In the genomic region with DNA sequence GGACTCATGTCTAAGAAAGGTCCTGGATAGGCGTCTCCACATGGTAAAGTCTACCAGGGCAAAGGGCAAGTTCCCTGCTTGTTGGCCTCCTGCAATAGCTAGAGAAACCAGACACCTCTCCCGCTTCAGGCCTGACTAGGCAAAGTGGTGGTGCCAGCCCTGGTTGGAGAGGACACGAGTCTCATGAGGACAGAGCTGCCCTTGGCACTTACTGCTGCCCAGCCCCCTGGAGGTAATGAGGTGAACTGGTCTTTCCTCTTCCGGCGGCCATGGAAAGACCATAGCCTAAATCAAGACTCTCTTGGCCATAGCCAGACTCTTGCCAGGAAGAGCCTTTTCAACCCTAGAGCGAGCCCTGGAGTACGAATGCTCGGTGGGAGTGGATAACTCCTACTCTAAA, we compare ENCODE assay signal across 10 mouse cellular contexts. TPM values are rescaled to one million over a fixed set of nuclear protein-coding genes. Genes with fewer than 3 reads are reported as not detected.
DNase-seq lines count a peak whose midpoint lies in the region; ATAC-seq and TF ChIP-seq lines count a peak whose summit lies in the region.
"Had no signal": no experiment of that assay in that cellular context is flagged by ENCODE, and none has a peak within 500 bp of the region (broad histone marks: within the 10 kb centered on the region; RNA-seq: fewer than 3 reads in every experiment).

No protein-coding gene starts in this region.

- WGBS in forebrain, embryonic 12.5 days: 89% methylated on average over 8 of the region's 8 CpGs

- peaks cover 10% of the 10 kb centered on the region for H3K36me3 ChIP-seq in forebrain, embryonic 12.5 days (replicated peaks)

- no peak overlapping the region for H3K9ac ChIP-seq in forebrain, embryonic 12.5 days
- H3K9ac ChIP-seq: embryonic facial prominence, embryonic 13.5 days had no signal

- H3K4me1 ChIP-seq in forebrain, embryonic 12.5 days: peaks cover 25% of the 10 kb centered on the region

- peak overlapping the region; percentile 43 for H3K27ac ChIP-seq in layer of hippocampus, adult 2 months
- 0 out of 2 replicates have a peak overlapping the region, but pooled peaks have one; percentile 50 for H3K27ac ChIP-seq in forebrain, embryonic 12.5 days
- H3K27ac ChIP-seq: embryonic facial prominence, embryonic 13.5 days had no signal

- TF ChIP-seq CTCF in layer of hippocampus, adult 2 months (conservative IDR thresholded peaks at IDR 0.05): peak; percentile 45

- H3K4me3 ChIP-seq in layer of hippocampus, adult 2 months: no peak overlapping the region
- no peak overlapping the region for H3K4me3 ChIP-seq in forebrain, embryonic 12.5 days (replicated peaks)
- H3K4me3 ChIP-seq: embryonic facial prominence, embryonic 13.5 days; megakaryocyte, embryonic 14.5 days had no signal

- H3K9me3 ChIP-seq in forebrain, embryonic 12.5 days: no peaks in the 10 kb centered on the region
- H3K9me3 ChIP-seq: embryonic facial prominence, embryonic 13.5 days; megakaryocyte, embryonic 14.5 days had no signal

- peak; percentile 18 to 39 for DNase-seq in adrenal gland, adult (ENCODE audit: inconsistent age in 2 of 2, low spot score in 1 of 2)
- DNase-seq in adrenal gland, adult 8-10 months: no peak
- no peak for DNase-seq in layer of hippocampus, adult 2 months (ENCODE audit: low spot score in 2 of 2)
- DNase-seq in layer of hippocampus, postnatal 14 days (ENCODE audit: low spot score in 2 of 2): no peak
- DNase-seq in kidney, postnatal 25 days: peak; percentile 41 to 85

- no peak overlapping the region for H3K4me2 ChIP-seq in forebrain, embryonic 12.5 days
- H3K4me2 ChIP-seq: embryonic facial prominence, embryonic 13.5 days had no signal

- ATAC-seq in forebrain, embryonic 12.5 days (ENCODE audit: low FRiP score): no peak
- no peak for ATAC-seq in megakaryocyte progenitor cell, adult 5-6 weeks (replicated peaks; ENCODE audit: poor library complexity)
- no peak for ATAC-seq in activated CD4-positive, CD25-positive, alpha-beta regulatory T cell, adult 4 months

- H3K27me3 ChIP-seq in forebrain, embryonic 12.5 days: peaks cover 2% of the 10 kb centered on the region; the same call in 1 of the 2 replicates

RNA-seq across cellular contexts. Expression of gene Atxn7l2, which starts 1.7 kb away (rescaled TPM):
- 10 to 100 TPM in 3 of 4 experiments, 1 to 10 TPM in 1; 8.2 to 23.1 (median 15.0) TPM for total RNA-seq in adrenal gland, adult 8-10 months (2022)
- total RNA-seq in layer of hippocampus, adult 2 months (2021): 10 to 100 TPM; 31.9 to 34.6 TPM
- total RNA-seq in layer of hippocampus, postnatal 14 days (2021): 10 to 100 TPM; 20.9 to 24.4 TPM
- 24.0 and 28.1 TPM in 2 replicates for polyA plus RNA-seq in forebrain, embryonic 12.5 days (2016; fragmentation: Nextera tagmentation; extraction: Ambion mirVana)
- total RNA-seq in megakaryocyte progenitor cell, adult 5-6 weeks (2015): 4.0 and 4.2 TPM in 2 replicates
- 1.6 and 3.0 TPM in 2 replicates for total RNA-seq in megakaryocyte progenitor cell, adult 5-6 weeks (2017)
- 1 to 10 TPM; 4.3 to 7.8 TPM for polyA plus RNA-seq in activated CD4-positive, CD25-positive, alpha-beta regulatory T cell, adult 4 months (2017; shearing (Covaris generic))

RNA-seq across cellular contexts. Expression of gene Cyb561d1, which starts 11.4 kb away (rescaled TPM):
- total RNA-seq in adrenal gland, adult 8-10 months (2022): 10 to 100 TPM in 2 of 4 experiments, 1 to 10 TPM in 2; 9.3 to 14.7 (median 11.7) TPM
- 10 to 100 TPM; 16.3 to 16.8 TPM for total RNA-seq in layer of hippocampus, adult 2 months (2021)
- total RNA-seq in layer of hippocampus, postnatal 14 days (2021): 10 to 100 TPM; 11.5 to 12.4 TPM
- 4.3 and 5.6 TPM in 2 replicates for polyA plus RNA-seq in forebrain, embryonic 12.5 days (2016; fragmentation: Nextera tagmentation; extraction: Ambion mirVana)
- total RNA-seq in megakaryocyte progenitor cell, adult 5-6 weeks (2015): 2.3 and 2.5 TPM in 2 replicates
- total RNA-seq in megakaryocyte progenitor cell, adult 5-6 weeks (2017): 3.7 and 5.4 TPM in 2 replicates
- polyA plus RNA-seq in activated CD4-positive, CD25-positive, alpha-beta regulatory T cell, adult 4 months (2017; shearing (Covaris generic)): 1 to 10 TPM; 5.9 to 6.9 TPM

RNA-seq across cellular contexts. Expression of gene Sypl2, which starts 14.0 kb away (rescaled TPM):
- 1 to 10 TPM in 1 of 4 experiments, under 1 TPM in 3; 0.35 to 1.0 (median 0.65) TPM for total RNA-seq in adrenal gland, adult 8-10 months (2022)
- 1 to 10 TPM; 2.0 to 3.0 TPM for total RNA-seq in layer of hippocampus, adult 2 months (2021)
- total RNA-seq in layer of hippocampus, postnatal 14 days (2021): 1 to 10 TPM; 1.8 to 2.6 TPM
- 2.6 and 2.8 TPM in 2 replicates for polyA plus RNA-seq in forebrain, embryonic 12.5 days (2016; fragmentation: Nextera tagmentation; extraction: Ambion mirVana)
- not detected in 2 replicates for total RNA-seq in megakaryocyte progenitor cell, adult 5-6 weeks (2015)
- not detected in 2 replicates for total RNA-seq in megakaryocyte progenitor cell, adult 5-6 weeks (2017)
- polyA plus RNA-seq in activated CD4-positive, CD25-positive, alpha-beta regulatory T cell, adult 4 months (2017; shearing (Covaris generic)): not detected

RNA-seq across cellular contexts. Expression of gene Amigo1, which starts 26.3 kb away (rescaled TPM):
- total RNA-seq in adrenal gland, adult 8-10 months (2022): 10 to 100 TPM; 24.4 to 36.9 (median 31.6) TPM
- total RNA-seq in layer of hippocampus, adult 2 months (2021): 10 to 100 TPM; 69.7 to 79.0 TPM
- 10 to 100 TPM; 47.2 to 49.0 TPM for total RNA-seq in layer of hippocampus, postnatal 14 days (2021)
- polyA plus RNA-seq in forebrain, embryonic 12.5 days (2016; fragmentation: Nextera tagmentation; extraction: Ambion mirVana): 7.5 and 8.9 TPM in 2 replicates
- 1.3 and 1.8 TPM in 2 replicates for total RNA-seq in megakaryocyte progenitor cell, adult 5-6 weeks (2015)
- total RNA-seq in megakaryocyte progenitor cell, adult 5-6 weeks (2017): 2.3 and 3.6 TPM in 2 replicates
- under 1 TPM; 0.09 to 0.19 TPM for polyA plus RNA-seq in activated CD4-positive, CD25-positive, alpha-beta regulatory T cell, adult 4 months (2017; shearing (Covaris generic))

RNA-seq across cellular contexts. Expression of gene Psma5, which starts 44.3 kb away (rescaled TPM):
- 10 to 100 TPM; 85.1 to 96.1 (median 89.0) TPM for total RNA-seq in adrenal gland, adult 8-10 months (2022)
- total RNA-seq in layer of hippocampus, adult 2 months (2021): 10 to 100 TPM; 68.2 to 76.8 TPM
- 10 to 100 TPM; 77.2 to 80.1 TPM for total RNA-seq in layer of hippocampus, postnatal 14 days (2021)
- 229 and 241 TPM in 2 replicates for polyA plus RNA-seq in forebrain, embryonic 12.5 days (2016; fragmentation: Nextera tagmentation; extraction: Ambion mirVana)
- 308 and 312 TPM in 2 replicates for total RNA-seq in megakaryocyte progenitor cell, adult 5-6 weeks (2015)
- total RNA-seq in megakaryocyte progenitor cell, adult 5-6 weeks (2017): 290 and 314 TPM in 2 replicates
- polyA plus RNA-seq in activated CD4-positive, CD25-positive, alpha-beta regulatory T cell, adult 4 months (2017; shearing (Covaris generic)): 100 to 1,000 TPM; 196 to 245 TPM

Comparison
In these comparisons a context has a peak if more than half of its experiments do, and no peak if none do; other contexts are left out.
1. DNase-seq: peak in adrenal gland, adult (2 of 2) and kidney, postnatal 25 days (2 of 2); none in adrenal gland, adult 8-10 months (single experiment), layer of hippocampus, adult 2 months (0 of 2) and layer of hippocampus, postnatal 14 days (0 of 2).